ENCODE assay signal across 8 mouse cellular contexts in the genomic region with DNA sequence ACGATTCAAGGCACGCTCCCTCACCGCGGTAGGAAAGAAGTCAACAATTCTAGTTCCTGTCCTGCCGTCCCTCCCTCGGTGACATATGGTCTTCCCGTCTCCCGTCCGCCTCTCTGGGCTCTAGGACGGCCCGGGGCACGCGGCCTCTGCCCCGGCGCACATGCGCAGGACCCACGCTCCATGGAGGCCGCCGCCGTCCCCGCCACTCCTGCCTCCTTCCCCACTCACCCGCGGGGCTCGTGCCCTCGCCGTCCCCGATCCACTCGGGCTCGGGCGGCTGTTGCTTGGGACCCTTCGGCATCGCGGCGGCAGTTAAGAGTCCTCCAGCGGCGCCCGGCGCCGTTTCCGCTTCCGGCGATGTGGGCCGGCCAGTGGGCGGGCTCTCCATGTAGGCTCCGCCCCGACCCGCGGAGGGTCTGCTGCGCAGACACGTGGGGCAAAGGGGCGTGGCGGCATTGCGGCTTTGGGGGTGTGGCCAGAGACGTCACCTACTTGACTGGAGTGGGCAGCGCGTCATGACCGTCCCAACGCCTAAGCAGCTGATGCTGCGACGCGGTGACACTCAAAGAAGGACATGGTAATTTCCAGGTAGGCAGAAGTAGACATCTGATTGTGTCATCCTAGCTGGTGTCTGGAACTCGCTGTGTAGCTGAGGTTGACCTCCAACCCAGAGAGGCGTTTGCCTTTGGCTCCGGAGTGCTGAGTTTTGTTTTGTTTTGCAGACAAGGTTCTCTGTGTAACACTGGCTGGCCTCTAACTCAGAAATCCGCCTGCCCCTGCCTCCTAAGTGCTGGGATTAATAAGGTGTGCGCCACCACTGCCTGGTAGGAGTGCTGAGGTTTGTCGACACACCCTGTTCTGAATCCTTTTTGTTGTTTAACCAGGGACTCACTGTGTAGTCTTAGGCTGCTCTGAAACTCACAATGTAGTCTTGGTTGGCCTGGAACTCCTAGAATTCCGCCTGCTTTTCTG. TPM values are rescaled to one million over a fixed set of nuclear protein-coding genes. Genes with fewer than 3 reads are reported as not detected.
DNase-seq lines count a peak whose midpoint lies in the region; ATAC-seq and TF ChIP-seq lines count a peak whose summit lies in the region.

A gene (minus strand): TSS at position 344 of the 972 bp plus-strand sequence.

- peak; percentile 98 for ATAC-seq in heart, embryonic 11.5 days (replicated peaks; ENCODE audit: insufficient number of reproducible peaks, low FRiP score, low TSS enrichment)
- peak; percentile 96 for ATAC-seq in kidney, embryonic 16.5 days (ENCODE audit: low FRiP score, low TSS enrichment)

- H3K27me3 ChIP-seq in C2C12 (ENCODE audit: control insufficient read depth, insufficient read depth, insufficient read length) (no peaks in the 10 kb centered on the region), myocyte (ENCODE audit: control insufficient read depth, insufficient read depth, insufficient read length) (no peaks in the 10 kb centered on the region)
- H3K27me3 ChIP-seq in erythroblast, embryonic 14.5 days (ENCODE audit: control insufficient read depth): no peaks in the 10 kb centered on the region
- H3K27me3 ChIP-seq in heart, embryonic 11.5 days (ENCODE audit: control insufficient read depth, insufficient read depth, low read length): no peaks in the 10 kb centered on the region
- H3K27me3 ChIP-seq in kidney, embryonic 16.5 days (ENCODE audit: insufficient read depth, low read length): no peaks in the 10 kb centered on the region
- no peaks in the 10 kb centered on the region for H3K27me3 ChIP-seq in liver, adult 2 months (ENCODE audit: control insufficient read depth, insufficient read depth, low read length)
- no peaks in the 10 kb centered on the region for H3K27me3 ChIP-seq in splenic B cell, adult 2 months (ENCODE audit: control insufficient read depth, insufficient read depth, low read length, poor library complexity, severe bottlenecking)

- peaks cover 39% of the 10 kb centered on the region for H3K36me3 ChIP-seq in C2C12 (ENCODE audit: control insufficient read depth, insufficient read depth)
- peaks cover 45% of the 10 kb centered on the region for H3K36me3 ChIP-seq in erythroblast, embryonic 14.5 days (ENCODE audit: control insufficient read depth)
- H3K36me3 ChIP-seq in heart, embryonic 11.5 days (ENCODE audit: control insufficient read depth, insufficient read depth, low read length): peaks cover 8% of the 10 kb centered on the region
- peaks cover 23% of the 10 kb centered on the region for H3K36me3 ChIP-seq in kidney, embryonic 16.5 days (ENCODE audit: insufficient read depth, low read length)
- H3K36me3 ChIP-seq in liver, adult 2 months (ENCODE audit: control insufficient read depth, insufficient read depth, low read length): peaks cover 2% of the 10 kb centered on the region; the same call in 1 of the 2 replicates
- peaks cover 5% of the 10 kb centered on the region for H3K36me3 ChIP-seq in myocyte (ENCODE audit: control insufficient read depth, insufficient read depth)
- peaks cover 5% of the 10 kb centered on the region; the same call in 1 of the 2 replicates for H3K36me3 ChIP-seq in splenic B cell, adult 2 months (ENCODE audit: control insufficient read depth, insufficient read depth, low read length, poor library complexity, severe bottlenecking)

- H3K9me3 ChIP-seq in erythroblast, embryonic 14.5 days (ENCODE audit: control insufficient read depth, low read length): no peaks in the 10 kb centered on the region
- H3K9me3 ChIP-seq in heart, embryonic 11.5 days (replicated peaks; ENCODE audit: control insufficient read depth, low read length): no peaks in the 10 kb centered on the region
- no peaks in the 10 kb centered on the region for H3K9me3 ChIP-seq in kidney, embryonic 16.5 days (ENCODE audit: low read length)

- under 1% methylated on average over 68 of the region's 68 CpGs for WGBS in heart, embryonic 11.5 days (ENCODE audit: insufficient replicate concordance)
- WGBS in kidney, embryonic 16.5 days: under 1% methylated on average over 68 of the region's 68 CpGs
- WGBS in liver, adult 2 months: 1% methylated on average over 68 of the region's 68 CpGs

- peak within 1 kb of the TSS; percentile 74 for H3K4me2 ChIP-seq in heart, embryonic 11.5 days
- peak within 1 kb of the TSS; percentile 59 for H3K4me2 ChIP-seq in kidney, embryonic 16.5 days (replicated peaks; ENCODE audit: low read depth, low read length)
- peak within 1 kb of the TSS; percentile 100 for H3K4me2 ChIP-seq in myocyte (ENCODE audit: low read depth)

- peak; percentile 79 for TF ChIP-seq POLR2A in brain, embryonic 14.5 days (IDR thresholded peaks at IDR 0.05; ENCODE audit: borderline replicate concordance, extremely low read depth, insufficient read depth, insufficient read length, poor library complexity, severe bottlenecking)
- peak; percentile 40; the same call in 1 of the 2 replicates for TF ChIP-seq POLR2A in liver, adult 2 months (IDR thresholded peaks at IDR 0.05; ENCODE audit: extremely low read depth, insufficient read depth, low read length)
- peak; percentile 91 for TF ChIP-seq POLR2A in myocyte (IDR thresholded peaks at IDR 0.05; ENCODE audit: insufficient read length, low read depth)

- H3K4me3 ChIP-seq in C2C12 (ENCODE audit: insufficient read depth, poor library complexity, severe bottlenecking) (peak within 1 kb of the TSS; percentile 69), myocyte (peak within 1 kb of the TSS; percentile 69)
- peak within 1 kb of the TSS; percentile 90 for H3K4me3 ChIP-seq in erythroblast, embryonic 14.5 days (replicated peaks)
- peak within 1 kb of the TSS; percentile 92 for H3K4me3 ChIP-seq in heart, embryonic 11.5 days (ENCODE audit: low read depth, low read length)
- peak within 1 kb of the TSS; percentile 87 for H3K4me3 ChIP-seq in kidney, embryonic 16.5 days (ENCODE audit: low read length)
- H3K4me3 ChIP-seq in liver, adult 2 months (ENCODE audit: insufficient read depth, low read depth, low read length): peak within 1 kb of the TSS; percentile 84

- peak; percentile 98 for DNase-seq in brain, embryonic 14.5 days (ENCODE audit: low read depth)
- peak; percentile 90 for DNase-seq in liver, adult 2 months (ENCODE audit: extremely low read depth, low read depth, low spot score)
- DNase-seq in splenic B cell, adult 2 months (ENCODE audit: low read depth, low spot score): peak; percentile 100

- peaks cover 50% of the 10 kb centered on the region for H3K4me1 ChIP-seq in erythroblast, embryonic 14.5 days (ENCODE audit: control insufficient read depth)
- peaks cover 9% of the 10 kb centered on the region for H3K4me1 ChIP-seq in heart, embryonic 11.5 days (ENCODE audit: control insufficient read depth, insufficient read depth, low read length)
- H3K4me1 ChIP-seq in kidney, embryonic 16.5 days (ENCODE audit: insufficient read depth, low read length): peaks cover 13% of the 10 kb centered on the region
- H3K4me1 ChIP-seq in liver, adult 2 months (ENCODE audit: control insufficient read depth, insufficient read depth, low read length): peaks cover 14% of the 10 kb centered on the region

- no peak for TF ChIP-seq CTCF in C2C12 (IDR thresholded peaks at IDR 0.05; ENCODE audit: control insufficient read depth, insufficient read depth, insufficient read length)
- TF ChIP-seq CTCF in brain, embryonic 14.5 days (IDR thresholded peaks at IDR 0.05; ENCODE audit: borderline replicate concordance, extremely low read depth, insufficient read depth, insufficient read length): no peak
- TF ChIP-seq CTCF in liver, adult 2 months (IDR thresholded peaks at IDR 0.05; ENCODE audit: low read depth, low read length): no peak

- peaks cover 34% of the 10 kb centered on the region for H3K79me3 ChIP-seq in C2C12 (ENCODE audit: low read depth)

- H3K27ac ChIP-seq in heart, embryonic 11.5 days (ENCODE audit: low read depth, low read length): peak within 1 kb of the TSS; percentile 77
- H3K27ac ChIP-seq in kidney, embryonic 16.5 days (ENCODE audit: low read length): peak within 1 kb of the TSS; percentile 86
- H3K27ac ChIP-seq in liver, adult 2 months (replicated peaks; ENCODE audit: insufficient read depth, low read depth, low read length): peak within 1 kb of the TSS; percentile 77

- H3ac ChIP-seq in C2C12 (ENCODE audit: control insufficient read depth, insufficient read length, low read depth) (peak within 1 kb of the TSS; percentile 99), myocyte (ENCODE audit: control insufficient read depth, insufficient read length) (peak within 1 kb of the TSS; percentile 36)

- peak within 1 kb of the TSS; percentile 91 for H3K9ac ChIP-seq in heart, embryonic 11.5 days (ENCODE audit: low read depth, low read length)
- peak within 1 kb of the TSS; percentile 85 for H3K9ac ChIP-seq in kidney, embryonic 16.5 days (replicated peaks; ENCODE audit: low read length)
- peak within 1 kb of the TSS; percentile 90 for H3K9ac ChIP-seq in liver, adult 2 months (ENCODE audit: low read depth, low read length)

- peaks cover 54% of the 10 kb centered on the region for H3K79me2 ChIP-seq in C2C12 (ENCODE audit: control insufficient read depth, insufficient read depth)
- peaks cover 13% of the 10 kb centered on the region; the same call in 1 of the 2 replicates for H3K79me2 ChIP-seq in liver, adult 2 months (ENCODE audit: control insufficient read depth, insufficient read depth, low read length)
- peaks cover 33% of the 10 kb centered on the region for H3K79me2 ChIP-seq in myocyte (ENCODE audit: control insufficient read depth, insufficient read depth)

TF ChIP-seq in C2C12, 6 proteins besides CTCF, POLR2A, EP300 and RAD21:
- TF ChIP-seq MAX (IDR thresholded peaks at IDR 0.05): peak; percentile 93
- TF ChIP-seq FOSL1 (IDR thresholded peaks at IDR 0.05; ENCODE audit: insufficient read depth, low read length, poor library complexity, severe bottlenecking): no peak
- peak; percentile 68 for TF ChIP-seq USF1 (IDR thresholded peaks at IDR 0.05; ENCODE audit: low read depth)
TF ChIP-seq in C2C12: peak in this region for 2.

TF ChIP-seq in myocyte, 11 proteins besides CTCF, POLR2A, EP300 and RAD21 (continues in another document):
- TF ChIP-seq TCF3 (IDR thresholded peaks at IDR 0.05; ENCODE audit: insufficient read length, low read depth): no peak
- TF ChIP-seq MYOG (IDR thresholded peaks at IDR 0.05; ENCODE audit: control insufficient read depth in 1 of 3, insufficient read depth in 1 of 3, insufficient read length in 2 of 3, low read depth in 2 of 3): peak in 1 of 3 experiments; percentile 25
- TF ChIP-seq MYOD1 (IDR thresholded peaks at IDR 0.05; ENCODE audit: control insufficient read depth in 1 of 3, insufficient read length in 2 of 3, low read depth in 2 of 3): peak in 1 of 3 experiments; percentile 57
- no peak for TF ChIP-seq TCF12 (IDR thresholded peaks at IDR 0.05; ENCODE audit: insufficient read depth, poor library complexity, severe bottlenecking)

RNA-seq across cellular contexts. Expression of the gene that starts here (rescaled TPM):
- polyA plus RNA-seq in C2C12 (2012; fragmentation: generic; extraction: Trizol) (82.6 TPM), myocyte (2012; fragmentation: generic; extraction: Trizol) (90.1 TPM)
- 78.3 and 89.3 TPM in 2 replicates for polyA plus RNA-seq in brain, embryonic 14.5 days (2012; rRNA removed)
- polyA plus RNA-seq in erythroblast, embryonic 14.5 days (2012): 14.0 and 24.6 TPM in 2 replicates
- polyA plus RNA-seq in heart, embryonic 11.5 days (2014; fragmentation: Nextera tagmentation; extraction: Ambion mirVana): 74.2 and 91.7 TPM in 2 replicates
- polyA plus RNA-seq in kidney, embryonic 16.5 days (2015; fragmentation: Nextera tagmentation; extraction: Ambion mirVana): 80.7 and 95.8 TPM in 2 replicates
- total RNA-seq in liver, adult 2 months (2014; rRNA removed): 24.1 and 24.6 TPM in 2 replicates
- 41.1 and 43.2 TPM in 2 replicates for polyA plus RNA-seq in liver, adult 2 months (2012; rRNA removed)

Comparison
In these comparisons a context has a peak if more than half of its experiments do, and no peak if none do; other contexts are left out.
1. Peak in every context shown above with its lines: DNase-seq, ATAC-seq, H3K4me3 ChIP-seq and H3K27ac ChIP-seq.
2. POLR2A ChIP-seq: peak in every context shown above with its lines; median percentile 91 in myocyte; 79 in brain, embryonic 14.5 days; 40 in liver, adult 2 months.